Mouse (Mus musculus): ENCODE results near the gene Tlk1. TPM values are rescaled to one million over a fixed set of nuclear protein-coding genes. Genes with fewer than 3 reads are reported as not detected.
"Not testable (repeated sequence)": the region's sequence is repeated elsewhere in the genome, so short reads cannot be mapped to it uniquely, and the experiment has no call there.

The Tlk1 gene
- total and polyA plus RNA-seq, 3 experiments: 13.1 to 37.6 (median 17.4) TPM

DNA sequence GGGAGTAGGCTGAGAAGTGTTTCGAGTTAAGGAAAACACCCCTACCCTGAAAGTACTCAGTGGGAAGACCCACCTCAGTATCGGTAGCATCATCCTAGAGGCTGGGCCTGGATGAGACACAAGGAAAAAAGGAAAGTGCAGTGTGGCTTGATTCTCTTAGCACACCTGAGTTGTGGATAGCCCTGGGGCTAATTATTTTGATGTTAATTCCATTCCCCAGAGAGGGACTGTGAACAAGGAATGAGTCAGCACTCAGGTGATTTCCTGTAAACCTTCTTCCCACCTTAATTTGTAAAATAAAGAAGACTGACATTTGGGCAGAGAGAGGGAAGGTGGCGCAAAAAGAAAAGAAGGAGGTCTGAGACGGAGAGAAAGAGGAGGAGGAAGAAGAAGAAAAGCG, 19.5 kb downstream of the Tlk1 start:
- Histone ChIP-seq H3K9me3 (replicated peaks; ENCODE audit: low read length) (peaks cover 3% of the 10 kb centered on the region), H3K27me3 (replicated peaks) (no peaks in the 10 kb centered on the region), H3K27ac (ENCODE audit: insufficient read depth, low read depth) (no peak overlapping the region), H3K4me3 (replicated peaks in 1 of 3; ENCODE audit: low read depth in 2 of 3, low read length in 2 of 3, poor library complexity in 1 of 3) (no peak overlapping the region), H3K9ac (ENCODE audit: insufficient read depth, low read depth) (no peak overlapping the region), H3K79me2 (replicated peaks; ENCODE audit: control insufficient read depth, extremely low read depth, insufficient read depth, poor library complexity, severe bottlenecking) (peaks cover 47% of the 10 kb centered on the region), H3K4me1 (ENCODE audit: control insufficient read depth in 1 of 2, insufficient read depth in 2 of 2) (peaks cover 0 to 11% of the 10 kb centered on the region in 2 experiments; a peak in 1 of 4 replicates), H3K4me2 (ENCODE audit: insufficient read depth, low read depth, poor library complexity, severe bottlenecking) (no peak overlapping the region), H3K36me3 (replicated peaks in 1 of 2; ENCODE audit: control insufficient read depth in 1 of 2, insufficient read depth in 1 of 2, low read length in 1 of 2) (peaks cover 8 to 26% of the 10 kb centered on the region in 2 experiments)
- in situ Hi-C loops (cut with MboI; ENCODE audit: low pct_ligation_motif_present, low pct_unique_long_range_greater_than_20kb, low sequenced_read_pairs) (loop anchor here (25.0 kb wide), 1 partner anchor 94 kb away; no protein-coding TSS in a partner anchor), dilution Hi-C loops (cut with MboI; ENCODE audit: extremely low pct_ligation_motif_present, extremely low pct_unique_long_range_greater_than_20kb, low sequenced_read_pairs) (no loop called here)
- TF ChIP-seq ZKSCAN1 (IDR thresholded peaks at IDR 0.05; ENCODE audit: borderline replicate concordance, low read depth, low read length) (no peak), NELFE (IDR thresholded peaks at IDR 0.05; ENCODE audit: low read depth, low read length) (no peak), SMC3 (IDR thresholded peaks at IDR 0.05; ENCODE audit: low read depth, low read length) (no peak), POLR2A (IDR thresholded peaks at IDR 0.05; ENCODE audit: low read depth, low read length) (no peak), MAX (IDR thresholded peaks at IDR 0.05; ENCODE audit: low read length) (no peak), MAFK (IDR thresholded peaks at IDR 0.05; ENCODE audit: insufficient replicate concordance, low read length) (no peak), EP300 (IDR thresholded peaks at IDR 0.05; ENCODE audit: low read length) (no peak), NRF1 (IDR thresholded peaks at IDR 0.05; ENCODE audit: low read depth, low read length) (no peak), ZNF384 (IDR thresholded peaks at IDR 0.05; ENCODE audit: low read depth, low read length) (no peak), HCFC1 (IDR thresholded peaks at IDR 0.05; ENCODE audit: low read depth, low read length) (no peak)
- no peak for DNase-seq (ENCODE audit: extremely low read depth)

DNA sequence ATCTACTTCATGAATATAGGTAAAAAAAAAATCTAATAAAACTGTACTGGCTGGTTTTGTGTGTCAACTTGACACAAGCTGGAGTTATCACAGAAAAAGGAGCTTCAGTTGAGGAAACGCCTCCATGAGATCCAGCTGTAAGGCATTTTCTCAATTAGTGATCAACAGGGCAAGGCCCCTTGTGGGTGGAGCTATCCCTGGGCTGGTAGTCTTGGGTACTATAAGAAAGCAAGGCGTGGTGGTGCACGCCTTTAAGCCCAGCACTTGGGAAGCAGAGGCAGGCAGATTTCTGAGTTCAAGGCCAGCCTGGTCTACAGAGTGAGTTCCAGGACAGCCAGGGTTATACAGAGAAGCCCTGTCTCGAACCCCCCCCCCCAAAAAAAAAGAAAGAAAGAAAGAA, 21.8 kb downstream of the Tlk1 start:
- peaks cover 43% of the 10 kb centered on the region for H3K79me2 ChIP-seq (replicated peaks; ENCODE audit: control insufficient read depth, extremely low read depth, insufficient read depth, poor library complexity, severe bottlenecking)
- H3K4me1 ChIP-seq (ENCODE audit: control insufficient read depth in 1 of 2, insufficient read depth in 2 of 2): peaks cover 0 to 11% of the 10 kb centered on the region in 2 experiments; a peak in 1 of 4 replicates
- H3K27me3 ChIP-seq (replicated peaks); H3K27ac ChIP-seq (ENCODE audit: insufficient read depth, low read depth); H3K4me3 ChIP-seq (replicated peaks in 1 of 3; ENCODE audit: low read depth in 2 of 3, low read length in 2 of 3, poor library complexity in 1 of 3); H3K9ac ChIP-seq (ENCODE audit: insufficient read depth, low read depth); DNase-seq (ENCODE audit: extremely low read depth); H3K9me3 ChIP-seq (replicated peaks; ENCODE audit: low read length); dilution Hi-C loops (cut with MboI; ENCODE audit: extremely low pct_ligation_motif_present, extremely low pct_unique_long_range_greater_than_20kb, low sequenced_read_pairs); H3K4me2 ChIP-seq (ENCODE audit: insufficient read depth, low read depth, poor library complexity, severe bottlenecking): not testable (repeated sequence)
- in situ Hi-C loops (cut with MboI; ENCODE audit: low pct_ligation_motif_present, low pct_unique_long_range_greater_than_20kb, low sequenced_read_pairs): loop anchor here (25.0 kb wide), 1 partner anchor 91 kb away; no protein-coding TSS in a partner anchor
- H3K36me3 ChIP-seq (replicated peaks in 1 of 2; ENCODE audit: control insufficient read depth in 1 of 2, insufficient read depth in 1 of 2, low read length in 1 of 2): peaks cover 8 to 29% of the 10 kb centered on the region in 2 experiments

DNA sequence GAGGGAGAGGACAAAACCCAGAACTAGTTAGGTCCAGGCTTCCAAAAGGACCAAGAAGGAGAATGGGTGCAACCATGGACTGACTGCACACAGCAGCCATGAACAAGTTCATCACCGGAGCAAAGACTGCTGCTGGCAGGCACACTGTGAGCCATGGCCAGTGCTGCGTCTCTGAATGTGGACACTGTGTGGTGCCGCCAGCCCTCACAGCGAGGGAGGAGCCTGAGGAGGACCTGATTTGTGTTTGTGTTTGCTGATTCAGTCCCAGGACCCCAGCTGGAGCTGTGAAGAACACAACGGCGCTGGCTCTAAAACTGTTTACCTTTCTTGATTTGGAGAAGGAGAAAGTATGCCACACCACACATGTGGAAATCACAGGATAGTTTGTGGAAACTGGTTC, 22.9 kb downstream of the Tlk1 start:
- no peak for DNase-seq (ENCODE audit: extremely low read depth)
- Histone ChIP-seq H3K79me2 (replicated peaks; ENCODE audit: control insufficient read depth, extremely low read depth, insufficient read depth, poor library complexity, severe bottlenecking) (peaks cover 42% of the 10 kb centered on the region), H3K4me1 (ENCODE audit: control insufficient read depth in 1 of 2, insufficient read depth in 2 of 2) (peaks cover 0 to 11% of the 10 kb centered on the region in 2 experiments; a peak in 1 of 4 replicates), H3K36me3 (replicated peaks in 1 of 2; ENCODE audit: control insufficient read depth in 1 of 2, insufficient read depth in 1 of 2, low read length in 1 of 2) (peaks cover 8 to 29% of the 10 kb centered on the region in 2 experiments), H3K9me3 (replicated peaks; ENCODE audit: low read length) (peaks cover 3% of the 10 kb centered on the region), H3K4me3 (replicated peaks in 1 of 3; ENCODE audit: low read depth in 2 of 3, low read length in 2 of 3, poor library complexity in 1 of 3) (no peak overlapping the region), H3K27ac (ENCODE audit: insufficient read depth, low read depth) (no peak overlapping the region), H3K4me2 (ENCODE audit: insufficient read depth, low read depth, poor library complexity, severe bottlenecking) (no peak overlapping the region), H3K27me3 (replicated peaks) (no peaks in the 10 kb centered on the region), H3K9ac (ENCODE audit: insufficient read depth, low read depth) (no peak overlapping the region)
- in situ Hi-C loops (cut with MboI; ENCODE audit: low pct_ligation_motif_present, low pct_unique_long_range_greater_than_20kb, low sequenced_read_pairs) (loop anchor here (25.0 kb wide), 1 partner anchor 90 kb away; no protein-coding TSS in a partner anchor), dilution Hi-C loops (cut with MboI; ENCODE audit: extremely low pct_ligation_motif_present, extremely low pct_unique_long_range_greater_than_20kb, low sequenced_read_pairs) (no loop called here)
- TF ChIP-seq POLR2A (IDR thresholded peaks at IDR 0.05; ENCODE audit: low read depth, low read length): no peak
- TF ChIP-seq CTCF (conservative IDR thresholded peaks at IDR 0.05 in 1 of 2, IDR thresholded peaks at IDR 0.05 in 1 of 2; ENCODE audit: low read depth in 2 of 2, low read length in 2 of 2): no peak
- no peak for TF ChIP-seq MEF2A (IDR thresholded peaks at IDR 0.05; ENCODE audit: borderline replicate concordance, low read depth, low read length)
- no peak for TF ChIP-seq ZKSCAN1 (IDR thresholded peaks at IDR 0.05; ENCODE audit: borderline replicate concordance, low read depth, low read length)
- TF ChIP-seq MAX (IDR thresholded peaks at IDR 0.05; ENCODE audit: low read length): no peak
- no peak for TF ChIP-seq POLR2AphosphoS2 (IDR thresholded peaks at IDR 0.05; ENCODE audit: low read depth, low read length)
- no peak for TF ChIP-seq RCOR1 (conservative IDR thresholded peaks at IDR 0.05; ENCODE audit: low read depth, low read length)
- TF ChIP-seq NELFE (IDR thresholded peaks at IDR 0.05; ENCODE audit: low read depth, low read length): no peak
- no peak for TF ChIP-seq NRF1 (IDR thresholded peaks at IDR 0.05; ENCODE audit: low read depth, low read length)
- TF ChIP-seq MAFK (IDR thresholded peaks at IDR 0.05; ENCODE audit: insufficient replicate concordance, low read length): no peak
- no peak for TF ChIP-seq EP300 (IDR thresholded peaks at IDR 0.05; ENCODE audit: low read length)

All from CH12.LX (cell line).